Mouse (Mus musculus) kidney, adult 2 months (tissue): Measurements from ENCODE around the gene Chaf1a. TPM values are rescaled to one million over a fixed set of nuclear protein-coding genes. Genes with fewer than 3 reads are reported as not detected.
A peak's percentile ranks its signal among the peaks of the same experiment; 100 is the strongest.

Experiments
- DNase-seq: peaks from one replicate; pipeline ENCODE4 v3.0.0; 2021
- H3K27ac ChIP-seq: fragments of 200-500 bp; 2 replicates; pipeline ENCODE4 v1.5.1; 2012; ENCODE audit warnings: low read depth, low read length, control low read depth, inconsistent platforms; ENCODE audit not compliant: insufficient read depth
- H3K27me3 ChIP-seq: fragments of 200-500 bp; replicated peaks from 2 replicates; pipeline ENCODE4 v1.6.1; 2012; ENCODE audit warnings: mild to moderate bottlenecking, moderate library complexity, low read length, inconsistent platforms; ENCODE audit not compliant: control insufficient read depth, insufficient read depth
- H3K36me3 ChIP-seq: fragments of 200-500 bp; 2 replicates; pipeline ENCODE4 v1.6.1; 2012; ENCODE audit warnings: mild to moderate bottlenecking, moderate library complexity, low read length, inconsistent platforms; ENCODE audit not compliant: control insufficient read depth, insufficient read depth
- H3K4me1 ChIP-seq: fragments of 200-500 bp; 2 replicates; pipeline ENCODE4 v1.6.1; 2011; ENCODE audit warnings: low read length; ENCODE audit not compliant: control insufficient read depth, insufficient read depth
- H3K4me3 ChIP-seq: fragments of 200-500 bp; 2 replicates; pipeline ENCODE4 v1.5.1; 2011; ENCODE audit warnings: mild to moderate bottlenecking, low read depth, low read length, control low read depth; ENCODE audit not compliant: insufficient read depth
- CTCF ChIP-seq: fragments of 200-500 bp; conservative IDR thresholded peaks from 2 replicates; pipeline ENCODE4 v1.5.1; 2011; ENCODE audit warnings: low read depth, mild to moderate bottlenecking, control low read depth, low read length, moderate library complexity, mixed read lengths; ENCODE audit not compliant: insufficient read depth, insufficient read length
- POLR2A ChIP-seq: fragments of 200-500 bp; IDR thresholded peaks from one replicate; pipeline ENCODE4 v1.6.1; 2011; ENCODE audit warnings: low read depth, low read length, control low read depth
- WGBS: fragments of 180-500 bp; shearing (Covaris S2); methylation state at CpG from one replicate; pipeline ENCODE4 v1.1.7; 2018; 5-methylcytosine and 5-hydroxymethylcytosine counted together
- polyA plus RNA-seq: library from polyadenylated mRNA; depleted of rRNA; stranded (reverse); fragments of >200 nt; gene quantifications from 2 replicates; pipeline ENCODE4 v1.2.3, GENCODE M21; 2012; rRNA removed

Gene Chaf1a
- polyA plus RNA-seq, 1 experiment = 1.2 TPM

GRCm38 (mm10) chr17:56112743-56113142 is 72.5 kb downstream of the Chaf1a start:
- 85% methylated on average over 3 of the region's 3 CpGs for WGBS
- Histone ChIP-seq H3K36me3 (no peaks in the 10 kb centered on the region), H3K27me3 (no peaks in the 10 kb centered on the region), H3K4me1 (no peaks in the 10 kb centered on the region), H3K27ac (no peak overlapping the region), H3K4me3 (no peak overlapping the region)
- DNase-seq = no peak
- TF ChIP-seq POLR2A = no peak
- TF ChIP-seq CTCF = no peak

GRCm38 (mm10) chr17:56116193-56116592 is 76.0 kb downstream of the Chaf1a start:
- no peaks in the 10 kb centered on the region for H3K4me1 ChIP-seq
- H3K27me3 ChIP-seq = no peaks in the 10 kb centered on the region
- 77% methylated on average over 10 of the region's 10 CpGs for WGBS
- no peak overlapping the region for H3K27ac ChIP-seq
- H3K4me3 ChIP-seq = no peak overlapping the region
- DNase-seq = no peak
- no peak for TF ChIP-seq POLR2A
- TF ChIP-seq CTCF = no peak
- no peaks in the 10 kb centered on the region for H3K36me3 ChIP-seq

GRCm38 (mm10) chr17:56117251-56117710 is 77.0 kb downstream of the Chaf1a start, which contains the start of gene Plin5:
Plin5 (minus strand) TSS chr17:56117596.
- TF ChIP-seq CTCF (no peak), POLR2A (no peak)
- H3K27me3 ChIP-seq = no peaks in the 10 kb centered on the region
- DNase-seq = peak; percentile 87
- no peaks in the 10 kb centered on the region for H3K36me3 ChIP-seq
- WGBS = 3% methylated on average over 27 of the region's 27 CpGs
- no peaks in the 10 kb centered on the region for H3K4me1 ChIP-seq
- peak within 1 kb of the TSS; percentile 34; the same call in 1 of the 2 replicates for H3K4me3 ChIP-seq
- no peak within 1 kb of the TSS for H3K27ac ChIP-seq

GRCm38 (mm10) chr17:56119431-56119830 is 79.2 kb downstream of the Chaf1a start:
- H3K27me3 ChIP-seq = no peaks in the 10 kb centered on the region
- no peaks in the 10 kb centered on the region for H3K36me3 ChIP-seq
- no peak overlapping the region for H3K4me3 ChIP-seq
- 38% methylated on average over 12 of the region's 12 CpGs for WGBS
- peak; percentile 40 for DNase-seq
- no peaks in the 10 kb centered on the region for H3K4me1 ChIP-seq
- TF ChIP-seq CTCF (0 out of 2 replicates have a peak, but pooled peaks have one; percentile 9), POLR2A (no peak)
- peak overlapping the region; percentile 46; the same call in 1 of the 2 replicates for H3K27ac ChIP-seq

GRCm38 (mm10) chr17:56119981-56120880 is 80.0 kb downstream of the Chaf1a start:
- H3K27me3 ChIP-seq = no peaks in the 10 kb centered on the region
- DNase-seq = peak; percentile 92
- peak overlapping the region; percentile 54 for H3K4me3 ChIP-seq
- no peaks in the 10 kb centered on the region for H3K36me3 ChIP-seq
- WGBS = 3% methylated on average over 66 of the region's 66 CpGs
- no peak for TF ChIP-seq POLR2A
- TF ChIP-seq CTCF = no peak
- peak overlapping the region; percentile 49 for H3K27ac ChIP-seq
- no peaks in the 10 kb centered on the region for H3K4me1 ChIP-seq

- 69% methylated on average over 2 of the region's 2 CpGs for WGBS
- TF ChIP-seq CTCF (no peak), POLR2A (no peak)
- no peaks in the 10 kb centered on the region for H3K36me3 ChIP-seq
- no peaks in the 10 kb centered on the region for H3K27me3 ChIP-seq
- no peaks in the 10 kb centered on the region for H3K4me1 ChIP-seq
- H3K4me3 ChIP-seq = peak within 1 kb of the TSS; percentile 54
- H3K27ac ChIP-seq = peak within 1 kb of the TSS; percentile 49
- DNase-seq = no peak
Measured at GRCm38 (mm10) chr17:56121826-56122225, 81.6 kb downstream of the Chaf1a start, which contains the start of gene Lrg1. Lrg1 (minus strand) TSS chr17:56122001.

Other genes starting within 250 kb of the Chaf1a start
- 0.37 and 0.56 TPM in 2 replicates for gene Zfp119a, start 161.5 kb upstream of the Chaf1a start, polyA plus RNA-seq
- 0.86 and 1.9 TPM in 2 replicates for gene Zfp959, start 148.3 kb upstream of the Chaf1a start, polyA plus RNA-seq
- gene Zfp119b, start 90.9 kb upstream of the Chaf1a start, polyA plus RNA-seq = 0.46 and 0.69 TPM in 2 replicates
- 3.1 and 3.5 TPM in 2 replicates for gene Ebi3, start 87.8 kb upstream of the Chaf1a start, polyA plus RNA-seq
- 7.2 and 7.7 TPM in 2 replicates for gene Yju2, start 81.3 kb upstream of the Chaf1a start, polyA plus RNA-seq
- 22.4 and 31.3 TPM in 2 replicates for gene Shd, start 70.0 kb upstream of the Chaf1a start, polyA plus RNA-seq
- 0.36 and 0.48 TPM in 2 replicates for gene Fsd1, start 53.9 kb upstream of the Chaf1a start, polyA plus RNA-seq
- gene Stap2, start 34.9 kb upstream of the Chaf1a start, polyA plus RNA-seq = 20.1 and 22.6 TPM in 2 replicates
- 98.3 and 116 TPM in 2 replicates for gene Mpnd, start 34.7 kb upstream of the Chaf1a start, polyA plus RNA-seq
- 48.7 and 56.7 TPM in 2 replicates for gene Sh3gl1, start 3.8 kb upstream of the Chaf1a start, polyA plus RNA-seq
- 75.6 and 90.3 TPM in 2 replicates for gene Ubxn6, start 34.6 kb downstream of the Chaf1a start, polyA plus RNA-seq
- 29.1 and 33.5 TPM in 2 replicates for gene Hdgfl2, start 39.2 kb downstream of the Chaf1a start, polyA plus RNA-seq
- 14.4 and 23.3 TPM in 2 replicates for gene Plin4, start 69.4 kb downstream of the Chaf1a start, polyA plus RNA-seq
- gene Plin5, start 77.2 kb downstream of the Chaf1a start, polyA plus RNA-seq = 8.4 and 10.1 TPM in 2 replicates
- 9.9 and 16.1 TPM in 2 replicates for gene Lrg1, start 81.6 kb downstream of the Chaf1a start, polyA plus RNA-seq
- gene Sema6b, start 99.9 kb downstream of the Chaf1a start, polyA plus RNA-seq = 3.8 and 4.1 TPM in 2 replicates
- 1.7 and 2.7 TPM in 2 replicates for gene Tnfaip8l1, start 122.0 kb downstream of the Chaf1a start, polyA plus RNA-seq
- gene Mydgf, start 143.5 kb downstream of the Chaf1a start, polyA plus RNA-seq = 60.6 and 71.7 TPM in 2 replicates
- 35.6 and 40.9 TPM in 2 replicates for gene Dpp9, start 178.5 kb downstream of the Chaf1a start, polyA plus RNA-seq
- gene Fem1a, start 216.4 kb downstream of the Chaf1a start, polyA plus RNA-seq = 23.7 and 28.2 TPM in 2 replicates
- gene Ticam1, start 236.3 kb downstream of the Chaf1a start, polyA plus RNA-seq = 33.3 and 34.7 TPM in 2 replicates